Mouse (Mus musculus) olfactory bulb, adult 2 months (tissue): ENCODE results near the gene Hspa4l.

Source experiments
- CTCF ChIP-seq: fragments of 200-500 bp; IDR thresholded peaks from 2 replicates; pipeline ENCODE4 v1.5.1; 2012; ENCODE audit warnings: low read depth, mild to moderate bottlenecking, low read length, moderate library complexity; ENCODE audit not compliant: insufficient read depth
- POLR2A ChIP-seq: fragments of 200-500 bp; IDR thresholded peaks from 2 replicates; pipeline ENCODE4 v1.6.1; 2012; ENCODE audit warnings: mild to moderate bottlenecking, low read depth, low read length, moderate library complexity; ENCODE audit not compliant: insufficient read depth

DNA sequence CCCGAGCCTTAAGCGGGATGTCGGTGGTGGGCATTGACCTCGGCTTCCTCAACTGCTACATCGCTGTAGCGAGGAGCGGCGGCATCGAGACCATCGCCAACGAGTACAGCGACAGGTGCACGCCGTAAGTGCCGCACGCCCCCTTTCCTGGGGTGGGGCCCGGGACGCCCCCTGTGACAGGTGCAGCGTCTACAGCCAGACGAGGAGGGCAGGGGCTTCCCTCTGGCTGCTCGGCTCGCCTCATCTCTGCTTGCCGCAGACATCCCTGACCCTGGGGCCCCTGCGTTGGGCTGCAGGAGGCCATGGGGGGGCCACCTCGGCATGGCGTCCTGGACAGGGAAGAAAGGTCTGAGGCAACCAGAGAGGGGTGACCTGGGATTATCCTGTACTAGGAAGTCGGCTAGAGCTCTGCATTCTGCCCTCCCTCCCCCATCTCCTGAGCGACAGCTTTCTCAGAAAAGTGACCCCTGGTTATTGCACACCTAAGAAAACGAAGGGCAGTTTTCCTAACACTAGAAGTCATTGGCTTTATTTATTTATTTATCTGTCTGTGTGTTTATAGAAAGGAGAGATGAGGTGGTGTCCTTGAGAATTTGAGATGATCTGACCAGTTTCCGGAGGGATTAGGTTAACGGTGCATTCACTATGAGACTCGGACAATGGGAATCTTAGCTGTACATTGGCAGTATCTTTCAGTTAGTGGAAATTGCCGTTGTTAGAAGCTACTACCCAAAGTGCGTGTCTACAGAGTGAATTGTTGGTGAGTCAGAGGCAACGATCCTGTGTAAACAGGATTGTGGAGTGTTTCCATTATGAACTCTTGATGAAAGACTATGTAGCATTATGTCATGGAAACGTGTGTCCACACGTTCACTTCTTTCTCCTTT, 1.6 kb downstream of the Hspa4l start:
- TF ChIP-seq POLR2A (no peak), CTCF (no peak)
